In genomic region chr16:97930231-97930630, GRCm38 (mm10) we compare ENCODE assay signal across 17 mouse cellular contexts. TPM values are rescaled to one million over a fixed set of nuclear protein-coding genes. Genes with fewer than 3 reads are reported as not detected.
DNase-seq lines count a peak whose midpoint lies in the region; ATAC-seq and TF ChIP-seq lines count a peak whose summit lies in the region.
"Had no signal": no experiment of that assay in that cellular context is flagged by ENCODE, and none has a peak within 500 bp of the region (broad histone marks: within the 10 kb centered on the region; RNA-seq: fewer than 3 reads in every experiment).

No protein-coding gene starts in this region.

- TF ChIP-seq EP300 in lung, postnatal 0 days (IDR thresholded peaks at IDR 0.05), result no peak

- TF ChIP-seq CTCF in lung, postnatal 0 days (IDR thresholded peaks at IDR 0.05), result no peak

- no peak for ATAC-seq in kidney, embryonic 16.5 days (ENCODE audit: low FRiP score, low TSS enrichment)
- ATAC-seq in lung, postnatal 0 days, result no peak
- ATAC-seq: forebrain, embryonic 13.5 days; hindbrain, embryonic 16.5 days had no signal

- no peaks in the 10 kb centered on the region for H3K4me1 ChIP-seq in kidney, embryonic 16.5 days (ENCODE audit: insufficient read depth, low read length)
- H3K4me1 ChIP-seq in lung, postnatal 0 days (ENCODE audit: insufficient read depth, low read depth, low read length), result no peaks in the 10 kb centered on the region
- H3K4me1 ChIP-seq: forebrain, embryonic 13.5 days; limb, embryonic 10.5 days; midbrain, embryonic 12.5 days; neural tube, embryonic 13.5 days had no signal

- no peak overlapping the region for H3K9ac ChIP-seq in kidney, embryonic 16.5 days (replicated peaks; ENCODE audit: low read length)
- H3K9ac ChIP-seq in lung, postnatal 0 days (replicated peaks; ENCODE audit: low read depth), result no peak overlapping the region
- H3K9ac ChIP-seq: forebrain, embryonic 13.5 days; liver, embryonic 13.5 days; midbrain, embryonic 12.5 days; neural tube, embryonic 13.5 days had no signal

- H3K9me3 ChIP-seq in kidney, embryonic 16.5 days (ENCODE audit: low read length), result no peaks in the 10 kb centered on the region
- no peaks in the 10 kb centered on the region for H3K9me3 ChIP-seq in lung, postnatal 0 days (ENCODE audit: low read length)
- H3K9me3 ChIP-seq: forebrain, embryonic 13.5 days; limb, embryonic 10.5 days; liver, embryonic 13.5 days; midbrain, embryonic 12.5 days; neural tube, embryonic 13.5 days had no signal

- H3K27ac ChIP-seq in kidney, embryonic 16.5 days (ENCODE audit: low read length), result no peak overlapping the region
- no peak overlapping the region for H3K27ac ChIP-seq in lung, postnatal 0 days (ENCODE audit: low read length)
- H3K27ac ChIP-seq: forebrain, embryonic 13.5 days; limb, embryonic 10.5 days; liver, embryonic 13.5 days; midbrain, embryonic 12.5 days; neural tube, embryonic 13.5 days; stomach, postnatal 0 days had no signal

- H3K4me3 ChIP-seq in kidney, embryonic 16.5 days (ENCODE audit: low read length), result no peak overlapping the region
- no peak overlapping the region for H3K4me3 ChIP-seq in lung, postnatal 0 days (ENCODE audit: low read depth, low read length)
- H3K4me3 ChIP-seq: forebrain, embryonic 13.5 days; limb, embryonic 10.5 days; liver, embryonic 13.5 days; midbrain, embryonic 12.5 days; neural tube, embryonic 13.5 days had no signal

- peak; percentile 39 for DNase-seq in gastrocnemius, adult 18-20 months (ENCODE audit: low spot score)
- DNase-seq in gastrocnemius, postnatal 4 days (ENCODE audit: low spot score in 2 of 2), result no peak
- DNase-seq in kidney, postnatal 10 days, result peak; percentile 32
- DNase-seq in NIH3T3 (ENCODE audit: low read depth), result peak; percentile 32
- peak; percentile 27 for DNase-seq in lung, postnatal 0 days (ENCODE audit: low spot score)
- DNase-seq in left cerebral cortex, adult 11 months (ENCODE audit: low spot score), result no peak
- DNase-seq: cerebellum, adult 11-12 months; cerebellum, postnatal 25 days; liver, embryonic 13.5 days; thymus, postnatal 25 days had no signal

- H3K4me2 ChIP-seq in kidney, embryonic 16.5 days (replicated peaks; ENCODE audit: low read depth, low read length), result no peak overlapping the region
- H3K4me2 ChIP-seq in lung, postnatal 0 days (replicated peaks; ENCODE audit: low read depth, low read length), result no peak overlapping the region
- H3K4me2 ChIP-seq: forebrain, embryonic 13.5 days; liver, embryonic 13.5 days; midbrain, embryonic 12.5 days; neural tube, embryonic 13.5 days had no signal

- no peaks in the 10 kb centered on the region for H3K36me3 ChIP-seq in kidney, embryonic 16.5 days (ENCODE audit: insufficient read depth, low read length)
- no peaks in the 10 kb centered on the region for H3K36me3 ChIP-seq in lung, postnatal 0 days (ENCODE audit: insufficient read depth, low read length)
- H3K36me3 ChIP-seq: limb, embryonic 10.5 days; liver, embryonic 13.5 days; midbrain, embryonic 12.5 days; neural tube, embryonic 13.5 days had no signal

- H3K27me3 ChIP-seq in kidney, embryonic 16.5 days (ENCODE audit: insufficient read depth, low read length), result no peaks in the 10 kb centered on the region
- H3K27me3 ChIP-seq in lung, postnatal 0 days (replicated peaks; ENCODE audit: insufficient read depth, low read length), result no peaks in the 10 kb centered on the region
- H3K27me3 ChIP-seq: forebrain, embryonic 13.5 days; liver, embryonic 13.5 days; midbrain, embryonic 12.5 days; neural tube, embryonic 13.5 days had no signal

RNA-seq across cellular contexts. Expression of gene C2cd2, which starts 32.2 kb away (rescaled TPM):
- 100 to 1,000 TPM; 172 to 210 TPM for total RNA-seq in gastrocnemius, adult 18-20 months (2021)
- total RNA-seq in gastrocnemius, postnatal 4 days (2021), result 10 to 100 TPM; 44.9 to 58.0 TPM
- polyA plus RNA-seq in kidney, embryonic 16.5 days (2015; fragmentation: Nextera tagmentation; extraction: Ambion mirVana), result 16.7 and 18.1 TPM in 2 replicates
- polyA plus RNA-seq in lung, postnatal 0 days (2015; fragmentation: Nextera tagmentation; extraction: Ambion mirVana), result 15.0 and 16.5 TPM in 2 replicates

RNA-seq across cellular contexts. Expression of gene Zbtb21, which starts 32.2 kb away (rescaled TPM):
- 10 to 100 TPM in 1 of 2 experiments, 1 to 10 TPM in 1; 6.3 to 11.9 TPM for total RNA-seq in gastrocnemius, adult 18-20 months (2021)
- 10 to 100 TPM; 15.5 to 17.0 TPM for total RNA-seq in gastrocnemius, postnatal 4 days (2021)
- 14.0 and 15.0 TPM in 2 replicates for polyA plus RNA-seq in kidney, embryonic 16.5 days (2015; fragmentation: Nextera tagmentation; extraction: Ambion mirVana)
- polyA plus RNA-seq in lung, postnatal 0 days (2015; fragmentation: Nextera tagmentation; extraction: Ambion mirVana), result 6.1 and 7.0 TPM in 2 replicates

Comparison
In these comparisons a context has a peak if more than half of its experiments do, and no peak if none do; other contexts are left out.
1. DNase-seq: peak in gastrocnemius, adult 18-20 months (single experiment), kidney, postnatal 10 days (single experiment), NIH3T3 (single experiment) and lung, postnatal 0 days (single experiment); none in gastrocnemius, postnatal 4 days (0 of 2) and left cerebral cortex, adult 11 months (single experiment).